Mouse (Mus musculus): ENCODE data around the gene Mogat1. TPM values are rescaled to one million over a fixed set of nuclear protein-coding genes. Genes with fewer than 3 reads are reported as not detected.
"Not testable (repeated sequence)": the region's sequence is repeated elsewhere in the genome, so short reads cannot be mapped to it uniquely, and the experiment has no call there.

Gene Mogat1
- total and polyA plus RNA-seq, 2 experiments from 2014 or later, result 0.22 to 1.3 TPM

DNA sequence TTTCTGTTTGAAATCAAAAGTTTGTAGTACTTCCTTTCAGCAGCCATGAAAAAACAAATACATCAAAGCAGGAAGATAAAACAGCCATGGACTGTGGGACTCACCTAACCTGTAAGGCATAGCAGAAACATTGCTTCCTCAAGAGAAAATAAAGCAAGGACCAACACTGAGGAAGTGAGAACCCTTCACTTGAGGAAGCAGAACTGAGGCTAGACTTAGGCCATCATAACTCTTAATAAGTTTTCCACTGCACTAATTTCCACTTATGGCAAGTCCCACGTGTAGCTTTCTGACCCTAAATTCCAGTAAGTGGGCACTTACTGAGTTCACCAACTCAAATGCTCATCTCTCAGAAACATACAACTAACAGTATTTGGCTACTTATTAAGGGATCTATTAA, 20.6 kb upstream of the Mogat1 start:
- no peak overlapping the region for H3K4me2 ChIP-seq (ENCODE audit: low read depth, low read length, poor library complexity, severe bottlenecking)

GRCm38 (mm10) chr1:78501036-78501435, 9.8 kb upstream of the Mogat1 start:
- Histone ChIP-seq H3K27ac (ENCODE audit: low read depth, low read length) (no peak overlapping the region), H3K27me3 (ENCODE audit: insufficient read depth, low read length) (no peaks in the 10 kb centered on the region), H3K9me3 (ENCODE audit: low read length) (no peaks in the 10 kb centered on the region), H3K4me3 (ENCODE audit: low read depth, low read length) (no peak overlapping the region), H3K4me1 (ENCODE audit: insufficient read depth, low read length) (no peaks in the 10 kb centered on the region), H3K4me2 (ENCODE audit: low read depth, low read length, poor library complexity, severe bottlenecking) (no peak overlapping the region), H3K9ac (replicated peaks; ENCODE audit: low read length, poor library complexity, severe bottlenecking) (no peak overlapping the region), H3K36me3 (ENCODE audit: insufficient read depth, low read length) (no peaks in the 10 kb centered on the region)
- DNase-seq (ENCODE audit: low spot score), result no peak
- no peak for ATAC-seq (ENCODE audit: low FRiP score)
- no peak for TF ChIP-seq CTCF (IDR thresholded peaks at IDR 0.05)
- 91% methylated on average over 16 of the region's 16 CpGs for WGBS

More for the DNA sequence above, 20.6 kb upstream of the Mogat1 start:
- no peaks in the 10 kb centered on the region for H3K27me3 ChIP-seq (ENCODE audit: insufficient read depth, low read length)
- DNase-seq (ENCODE audit: low spot score) (no peak), ATAC-seq (ENCODE audit: low FRiP score) (no peak)
- 89% methylated on average over 1 of the region's 1 CpGs for WGBS
- no peaks in the 10 kb centered on the region for H3K9me3 ChIP-seq (ENCODE audit: low read length)
- no peaks in the 10 kb centered on the region for H3K4me1 ChIP-seq (ENCODE audit: insufficient read depth, low read length)
- no peaks in the 10 kb centered on the region for H3K36me3 ChIP-seq (ENCODE audit: insufficient read depth, low read length)
- no peak overlapping the region for H3K9ac ChIP-seq (replicated peaks; ENCODE audit: low read length, poor library complexity, severe bottlenecking)
- H3K27ac ChIP-seq (ENCODE audit: low read depth, low read length), result no peak overlapping the region
- no peak overlapping the region for H3K4me3 ChIP-seq (ENCODE audit: low read depth, low read length)
- TF ChIP-seq CTCF (IDR thresholded peaks at IDR 0.05), result no peak

- H3K4me3 ChIP-seq (ENCODE audit: low read depth, low read length); H3K4me2 ChIP-seq (ENCODE audit: low read depth, low read length, poor library complexity, severe bottlenecking); H3K36me3 ChIP-seq (ENCODE audit: insufficient read depth, low read length); ATAC-seq (ENCODE audit: low FRiP score); H3K9me3 ChIP-seq (ENCODE audit: low read length); H3K27ac ChIP-seq (ENCODE audit: low read depth, low read length); H3K27me3 ChIP-seq (ENCODE audit: insufficient read depth, low read length); H3K4me1 ChIP-seq (ENCODE audit: insufficient read depth, low read length); H3K9ac ChIP-seq (replicated peaks; ENCODE audit: low read length, poor library complexity, severe bottlenecking); DNase-seq (ENCODE audit: low spot score): not testable (repeated sequence)
- WGBS, result 92% methylated on average over 12 of the region's 12 CpGs
These were observed 8.9 kb upstream of the Mogat1 start for GRCm38 (mm10) chr1:78501856-78502255.

- Histone ChIP-seq H3K9ac (replicated peaks; ENCODE audit: low read length, poor library complexity, severe bottlenecking) (no peak overlapping the region), H3K36me3 (ENCODE audit: insufficient read depth, low read length) (no peaks in the 10 kb centered on the region), H3K4me2 (ENCODE audit: low read depth, low read length, poor library complexity, severe bottlenecking) (no peak overlapping the region), H3K27me3 (ENCODE audit: insufficient read depth, low read length) (no peaks in the 10 kb centered on the region), H3K4me1 (ENCODE audit: insufficient read depth, low read length) (no peaks in the 10 kb centered on the region), H3K27ac (ENCODE audit: low read depth, low read length) (no peak overlapping the region), H3K4me3 (ENCODE audit: low read depth, low read length) (no peak overlapping the region), H3K9me3 (ENCODE audit: low read length) (no peaks in the 10 kb centered on the region)
- no peak for ATAC-seq (ENCODE audit: low FRiP score)
- WGBS, result 93% methylated on average over 6 of the region's 6 CpGs
- TF ChIP-seq CTCF (IDR thresholded peaks at IDR 0.05), result no peak
- no peak for DNase-seq (ENCODE audit: low spot score)
These were observed 8.3 kb upstream of the Mogat1 start for GRCm38 (mm10) chr1:78502527-78502926.

GRCm38 (mm10) chr1:78507137-78507536, 3.7 kb upstream of the Mogat1 start:
- no peak for TF ChIP-seq CTCF (IDR thresholded peaks at IDR 0.05)
- H3K9ac ChIP-seq (replicated peaks; ENCODE audit: low read length, poor library complexity, severe bottlenecking), result no peak overlapping the region
- no peaks in the 10 kb centered on the region; the same call in 1 of the 2 replicates for H3K4me1 ChIP-seq (ENCODE audit: insufficient read depth, low read length)
- no peak overlapping the region for H3K4me2 ChIP-seq (ENCODE audit: low read depth, low read length, poor library complexity, severe bottlenecking)
- DNase-seq (ENCODE audit: low spot score), result no peak
- no peaks in the 10 kb centered on the region for H3K36me3 ChIP-seq (ENCODE audit: insufficient read depth, low read length)
- no peak for ATAC-seq (ENCODE audit: low FRiP score)
- WGBS, result 67% methylated on average over 1 of the region's 1 CpGs
- no peaks in the 10 kb centered on the region for H3K27me3 ChIP-seq (ENCODE audit: insufficient read depth, low read length)
- no peak overlapping the region for H3K27ac ChIP-seq (ENCODE audit: low read depth, low read length)
- H3K9me3 ChIP-seq (ENCODE audit: low read length), result no peaks in the 10 kb centered on the region
- H3K4me3 ChIP-seq (ENCODE audit: low read depth, low read length), result no peak overlapping the region

DNA sequence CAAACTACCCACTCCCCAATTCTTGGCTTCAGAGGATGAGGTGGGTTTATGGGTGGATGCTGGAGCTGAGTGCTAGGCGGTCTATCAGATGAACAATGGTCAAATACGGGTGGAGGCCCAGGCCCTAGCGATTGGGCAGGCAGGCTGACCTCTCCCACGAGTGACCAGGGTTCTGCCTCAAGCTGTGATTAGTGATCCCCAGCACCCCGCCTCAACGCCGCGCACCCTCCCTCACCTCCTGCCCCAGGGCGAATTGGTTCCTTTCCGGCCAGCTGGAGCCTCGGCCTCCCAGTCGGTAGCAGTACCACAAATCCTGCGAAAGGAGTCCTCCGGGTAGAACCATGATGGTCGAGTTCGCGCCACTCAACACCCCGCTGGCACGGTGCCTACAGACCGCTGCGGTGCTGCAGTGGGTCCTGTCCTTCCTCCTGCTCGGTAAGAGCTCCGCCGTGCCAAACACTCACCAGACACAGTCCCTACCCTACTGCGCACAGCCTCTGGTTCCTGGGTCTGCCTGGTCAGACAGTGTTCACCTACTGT, 900 bp downstream of the Mogat1 start, which contains the start of gene BC035947:
Gene BC035947 (minus strand): TSS at position 538 of the 540 bp plus-strand sequence.
- DNase-seq (ENCODE audit: low spot score), result peak; percentile 29
- no peaks in the 10 kb centered on the region for H3K27me3 ChIP-seq (ENCODE audit: insufficient read depth, low read length)

More for the DNA sequence above, 900 bp downstream of the Mogat1 start, which contains the start of gene BC035947:
- Histone ChIP-seq H3K4me2 (ENCODE audit: low read depth, low read length, poor library complexity, severe bottlenecking) (peak within 1 kb of the TSS; percentile 54), H3K4me1 (ENCODE audit: insufficient read depth, low read length) (no peaks in the 10 kb centered on the region; the same call in 1 of the 2 replicates), H3K9me3 (ENCODE audit: low read length) (no peaks in the 10 kb centered on the region), H3K4me3 (ENCODE audit: low read depth, low read length) (peak within 1 kb of the TSS; percentile 32), H3K27ac (ENCODE audit: low read depth, low read length) (no peak within 1 kb of the TSS), H3K36me3 (ENCODE audit: insufficient read depth, low read length) (no peaks in the 10 kb centered on the region), H3K9ac (replicated peaks; ENCODE audit: low read length, poor library complexity, severe bottlenecking) (peak within 1 kb of the TSS; percentile 57)
- TF ChIP-seq CTCF (IDR thresholded peaks at IDR 0.05), result no peak
- 7% methylated on average over 25 of the region's 25 CpGs for WGBS
- ATAC-seq (ENCODE audit: low FRiP score), result peak; percentile 68; the same call in 1 of the 2 replicates

Data from midbrain, postnatal 0 days (tissue).